Mouse (Mus musculus) thymus, adult 2 months (tissue): ENCODE measurements around the gene Rad23a.

ENCODE experiments used
- CTCF ChIP-seq: fragments of 200-500 bp; IDR thresholded peaks from 2 replicates; pipeline ENCODE4 v1.5.1; 2012; ENCODE audit warnings: mild to moderate bottlenecking, control low read depth, low read length, moderate library complexity, borderline replicate concordance; ENCODE audit not compliant: control insufficient read depth, poor library complexity, insufficient read depth; ENCODE audit errors: extremely low read depth
- POLR2A ChIP-seq: fragments of 200-500 bp; IDR thresholded peaks from 2 replicates; pipeline ENCODE4 v1.6.1; 2012; ENCODE audit warnings: mild to moderate bottlenecking, low read length, control low read depth, moderate library complexity; ENCODE audit not compliant: control insufficient read depth, poor library complexity, insufficient read depth; ENCODE audit errors: extremely low read depth

DNA sequence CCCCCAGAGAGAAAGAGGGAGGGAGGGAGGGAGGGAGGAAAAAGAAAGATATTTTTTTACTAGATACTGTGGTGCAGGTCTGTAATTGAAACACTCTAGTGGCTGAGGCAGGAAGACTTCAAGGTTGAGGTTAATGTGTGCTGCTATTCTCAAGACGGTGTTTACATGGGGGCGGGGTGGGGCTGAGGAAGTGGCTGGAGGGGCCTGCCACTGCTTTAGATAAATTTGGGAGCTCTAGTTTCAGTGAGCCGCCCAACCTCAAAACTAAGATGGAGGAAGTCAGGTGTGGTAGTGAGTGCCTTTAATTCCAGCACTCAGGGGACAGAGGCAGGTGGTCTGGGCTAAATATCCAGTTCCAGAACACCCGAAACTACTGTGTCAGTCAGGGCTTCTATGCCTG, 14.8 kb downstream of the Rad23a start:
- TF ChIP-seq POLR2A, result no peak
- TF ChIP-seq CTCF, result no peak
